Mouse (Mus musculus) spleen, adult 2 months (tissue): ENCODE results near the gene Ropn1. TPM values are rescaled to one million over a fixed set of nuclear protein-coding genes. Genes with fewer than 3 reads are reported as not detected.
"Not testable (repeated sequence)": the region's sequence is repeated elsewhere in the genome, so short reads cannot be mapped to it uniquely, and the experiment has no call there.

Experiments
- DNase-seq, 2 experiments: peaks; one replicate each; pipeline versions ENCODE4 v3.0.0 to v3.0.0-alpha.2; 2012 to 2021; ENCODE audit warnings: low spot score in 2 of 2, low read depth in 1 of 2
- H3K27ac ChIP-seq: fragments of 200-500 bp; 2 replicates; pipeline ENCODE4 v1.5.1; 2012; ENCODE audit warnings: low read length, inconsistent platforms; ENCODE audit not compliant: insufficient read depth
- H3K27me3 ChIP-seq: fragments of 200-500 bp; 2 replicates; pipeline ENCODE4 v1.6.1; 2012; ENCODE audit warnings: mild to moderate bottlenecking, moderate library complexity, low read length, inconsistent platforms; ENCODE audit not compliant: control insufficient read depth, insufficient read depth
- H3K36me3 ChIP-seq: fragments of 200-500 bp; 2 replicates; pipeline ENCODE4 v1.6.1; 2012; ENCODE audit warnings: mild to moderate bottlenecking, low read length, inconsistent platforms; ENCODE audit not compliant: control insufficient read depth, insufficient read depth
- H3K4me1 ChIP-seq: fragments of 200-500 bp; 2 replicates; pipeline ENCODE4 v1.6.1; 2011; ENCODE audit warnings: inconsistent platforms; ENCODE audit not compliant: control insufficient read depth, insufficient read depth, insufficient read length
- H3K4me3 ChIP-seq: fragments of 200-500 bp; 2 replicates; pipeline ENCODE4 v1.5.1; 2011; ENCODE audit warnings: mild to moderate bottlenecking, inconsistent platforms; ENCODE audit not compliant: insufficient read depth, insufficient read length; ENCODE audit errors: extremely low read depth
- CTCF ChIP-seq: fragments of 200-500 bp; IDR thresholded peaks from 2 replicates; pipeline ENCODE4 v1.5.1; 2011; ENCODE audit warnings: mild to moderate bottlenecking, inconsistent platforms; ENCODE audit not compliant: insufficient read depth, insufficient read length, insufficient replicate concordance; ENCODE audit errors: extremely low read depth
- POLR2A ChIP-seq: fragments of 200-500 bp; IDR thresholded peaks from 2 replicates; pipeline ENCODE4 v1.6.1; 2011; ENCODE audit warnings: low read depth, low read length, inconsistent platforms
- WGBS: fragments of 180-500 bp; shearing (Covaris S2); methylation state at CpG from one replicate; pipeline ENCODE4 v1.1.7; 2018; 5-methylcytosine and 5-hydroxymethylcytosine counted together
- polyA plus RNA-seq: library from polyadenylated mRNA; depleted of rRNA; stranded (reverse); fragments of >200 nt; gene quantifications from 2 replicates; pipeline ENCODE4 v1.2.3, GENCODE M21; 2012

The Ropn1 gene
- polyA plus RNA-seq, 1 experiment: not detected

DNA sequence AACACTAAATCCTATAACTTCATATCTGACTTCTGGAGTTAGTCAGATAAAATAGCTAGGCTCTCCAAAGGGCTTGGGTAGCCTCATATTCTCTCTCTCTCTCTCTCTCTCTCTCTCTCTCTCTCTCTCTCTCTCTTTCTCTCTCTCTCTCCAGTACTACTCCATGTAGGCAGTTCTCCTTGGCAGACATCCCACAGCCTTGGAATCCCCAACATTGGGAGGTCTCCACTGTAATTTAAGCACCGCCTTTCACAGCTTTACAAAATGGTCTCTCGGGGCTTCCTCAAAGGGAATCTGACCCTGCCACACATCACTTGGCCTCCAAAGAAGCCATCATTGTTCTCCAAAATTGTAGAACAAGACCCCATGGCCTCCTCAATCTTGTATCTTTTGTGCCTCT lies 22.1 kb upstream of the Ropn1 start:
- Histone ChIP-seq H3K27ac (no peak overlapping the region), H3K4me1 (no peaks in the 10 kb centered on the region), H3K36me3 (no peaks in the 10 kb centered on the region), H3K4me3 (no peak overlapping the region), H3K27me3 (no peaks in the 10 kb centered on the region)
- DNase-seq: no peak
- WGBS: 78% methylated on average over 2 of the region's 2 CpGs
- TF ChIP-seq POLR2A (no peak), CTCF (no peak)

DNA sequence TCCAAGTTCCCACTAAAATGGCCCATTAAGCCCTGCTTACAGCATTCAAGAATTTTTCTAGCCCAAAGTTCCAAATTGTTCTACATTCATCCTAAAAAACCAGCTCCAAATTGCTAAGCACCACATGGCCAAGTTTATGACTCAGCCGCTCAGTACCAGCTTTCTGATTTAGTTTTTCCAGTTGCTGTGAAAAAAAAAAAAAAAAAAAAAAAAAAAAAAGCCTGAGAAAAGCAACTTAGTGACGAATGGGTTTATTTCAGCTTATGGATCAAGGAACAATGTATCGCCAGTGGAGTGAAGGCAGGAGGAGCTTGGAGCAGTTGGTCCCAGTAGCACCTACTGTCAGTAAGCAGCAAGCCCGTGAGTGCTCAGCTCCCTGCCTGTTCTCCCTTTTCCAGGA lies 21.3 kb upstream of the Ropn1 start:
- WGBS: 77% methylated on average over 4 of the region's 4 CpGs
- H3K4me1 ChIP-seq: no peaks in the 10 kb centered on the region
- no peak overlapping the region for H3K27ac ChIP-seq
- H3K27me3 ChIP-seq: no peaks in the 10 kb centered on the region
- H3K36me3 ChIP-seq: no peaks in the 10 kb centered on the region
- no peak for TF ChIP-seq CTCF
- no peak for TF ChIP-seq POLR2A
- H3K4me3 ChIP-seq: no peak overlapping the region
- DNase-seq: no peak

DNA sequence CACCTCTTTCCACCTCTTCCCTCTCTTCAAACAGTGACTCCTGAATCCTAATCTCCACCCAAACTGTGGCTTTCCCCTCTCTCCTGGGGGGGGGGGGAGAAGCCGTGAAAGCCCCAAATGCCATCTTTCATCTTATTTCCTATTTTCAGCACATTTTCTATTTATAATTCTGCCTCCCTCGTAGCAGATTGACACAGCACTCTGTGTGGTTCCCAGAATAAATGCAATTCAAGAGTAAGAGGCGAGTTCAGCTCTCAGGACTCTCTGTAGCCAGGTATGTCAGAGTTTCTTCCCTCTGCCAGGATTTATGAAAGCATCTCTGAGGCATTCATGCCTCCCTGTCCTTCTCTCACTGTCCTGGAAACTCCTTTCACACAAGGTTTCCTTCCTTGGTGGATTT lies 14.2 kb upstream of the Ropn1 start:
- TF ChIP-seq CTCF (no peak), POLR2A (no peak)
- no peak for DNase-seq
- no peaks in the 10 kb centered on the region for H3K36me3 ChIP-seq
- H3K27me3 ChIP-seq: no peaks in the 10 kb centered on the region
- WGBS: 26% methylated on average over 3 of the region's 3 CpGs
- no peaks in the 10 kb centered on the region for H3K4me1 ChIP-seq
- no peak overlapping the region for H3K27ac ChIP-seq
- H3K4me3 ChIP-seq: no peak overlapping the region

DNA sequence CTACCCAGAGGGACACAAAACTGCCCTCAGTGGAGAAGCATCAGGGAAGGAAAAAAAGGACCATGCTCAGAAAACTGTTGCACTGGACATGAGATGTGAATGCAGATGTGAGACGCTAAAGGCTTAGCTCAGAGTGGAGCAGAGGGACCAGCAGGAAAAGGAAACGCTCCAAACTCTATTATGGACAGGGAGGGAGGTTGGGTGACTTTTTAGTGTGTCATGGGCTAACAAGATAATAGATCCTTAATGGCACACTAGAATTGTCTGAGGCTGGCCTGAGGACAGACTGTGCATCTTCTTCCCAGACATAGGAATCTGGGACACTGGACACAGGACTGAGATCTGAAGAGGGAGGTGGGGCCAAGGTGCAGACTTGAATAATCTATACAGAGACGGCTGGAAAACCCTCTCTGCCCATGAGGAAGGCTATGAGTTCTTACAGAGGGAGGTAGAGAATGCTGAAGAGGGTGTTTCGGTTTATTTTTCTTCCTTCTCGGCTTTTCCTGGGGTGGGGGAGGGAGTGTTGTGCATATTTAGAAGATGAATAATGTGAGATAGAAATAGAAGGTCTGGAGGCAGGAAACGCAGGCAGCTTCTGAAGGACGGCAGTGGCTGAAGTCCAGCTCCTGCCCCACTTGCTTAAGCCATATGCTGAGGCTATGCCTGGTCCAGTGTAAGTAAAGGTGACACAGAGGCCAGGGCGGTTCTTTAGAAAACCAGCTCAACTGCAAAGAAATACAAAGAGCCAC lies 6.0 kb upstream of the Ropn1 start:
- Histone ChIP-seq H3K4me3 (no peak overlapping the region), H3K36me3 (no peaks in the 10 kb centered on the region), H3K27me3 (no peaks in the 10 kb centered on the region), H3K4me1 (no peaks in the 10 kb centered on the region), H3K27ac (no peak overlapping the region)
- TF ChIP-seq CTCF (no peak), POLR2A (no peak)
- no peak for DNase-seq
- WGBS: 55% methylated on average over 8 of the region's 8 CpGs

DNA sequence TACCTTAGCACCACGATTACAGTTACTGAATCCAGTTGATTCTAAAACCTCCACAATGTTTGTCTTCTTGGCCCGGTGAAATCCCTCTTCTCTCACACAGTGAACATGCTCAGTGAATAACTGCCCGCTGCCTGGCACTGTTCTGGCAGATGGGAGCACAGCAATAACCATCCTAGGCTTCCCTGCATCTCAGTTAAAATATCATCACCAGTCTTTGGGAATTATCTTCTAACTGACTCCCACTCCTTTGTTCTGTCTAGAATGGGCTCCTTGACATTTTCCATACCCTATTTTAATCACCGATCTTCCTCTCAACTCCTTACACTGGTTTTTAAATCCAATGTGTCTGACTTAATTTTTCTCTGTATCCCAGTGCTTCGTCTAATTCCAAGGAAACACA lies 3.3 kb downstream of the Ropn1 start:
- Histone ChIP-seq H3K27me3 (no peaks in the 10 kb centered on the region), H3K4me1 (peaks cover 2% of the 10 kb centered on the region; the same call in 1 of the 2 replicates), H3K4me3 (no peak overlapping the region)

DNA sequence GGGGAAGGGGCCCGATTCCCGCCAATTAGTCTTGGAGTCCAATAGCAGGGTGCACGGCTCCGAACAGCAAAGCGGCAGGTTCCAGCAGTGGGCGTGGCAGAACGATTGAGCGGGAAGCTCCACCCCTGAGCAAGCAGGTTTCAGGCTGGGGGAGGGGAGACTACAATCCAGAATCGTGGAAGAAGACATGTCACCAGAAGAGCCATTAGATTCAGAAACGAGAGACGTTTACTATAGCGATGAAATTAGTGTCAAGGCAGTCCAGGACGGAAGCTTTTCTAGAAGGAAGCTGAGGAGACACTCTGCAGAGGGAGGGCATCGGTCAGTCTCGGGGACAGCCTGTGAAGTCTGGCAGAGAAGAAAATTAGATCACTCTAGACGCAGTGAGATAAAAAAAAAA lies 7.8 kb downstream of the Ropn1 start:
- H3K27ac ChIP-seq, H3K27me3 ChIP-seq, DNase-seq, H3K4me1 ChIP-seq, H3K36me3 ChIP-seq, H3K4me3 ChIP-seq: not testable (repeated sequence)
- 6% methylated on average over 16 of the region's 16 CpGs for WGBS

More for the DNA sequence above, 3.3 kb downstream of the Ropn1 start:
- no peak for TF ChIP-seq POLR2A
- no peak for TF ChIP-seq CTCF
- DNase-seq: no peak
- WGBS: 90% methylated on average over 5 of the region's 5 CpGs
- no peaks in the 10 kb centered on the region for H3K36me3 ChIP-seq
- no peak overlapping the region for H3K27ac ChIP-seq

DNA sequence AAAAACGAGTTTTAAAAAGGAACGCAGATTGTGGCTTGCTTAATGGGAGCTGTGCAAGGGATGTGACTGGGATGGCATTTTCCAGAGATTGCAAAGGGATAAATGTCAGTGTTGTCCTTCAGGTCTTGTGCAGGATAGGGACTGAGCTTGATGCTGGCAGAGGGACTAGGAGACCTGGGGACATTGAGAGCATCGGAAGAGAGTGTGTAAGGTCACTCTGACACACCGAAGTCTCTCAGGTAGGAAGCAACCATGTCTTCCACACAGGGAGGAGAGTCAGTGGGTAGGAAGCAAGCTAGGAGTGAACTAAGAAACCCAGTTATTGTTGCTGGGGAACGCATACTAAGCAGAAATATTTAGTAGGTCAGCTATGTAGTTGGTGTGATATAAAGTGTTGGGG lies 8.3 kb downstream of the Ropn1 start:
- Histone ChIP-seq H3K4me1 (peaks cover 2% of the 10 kb centered on the region; the same call in 1 of the 2 replicates), H3K36me3 (no peaks in the 10 kb centered on the region), H3K27me3 (no peaks in the 10 kb centered on the region), H3K27ac (no peak overlapping the region), H3K4me3 (no peak overlapping the region)
- TF ChIP-seq POLR2A (no peak), CTCF (no peak)
- no peak for DNase-seq
- WGBS: 40% methylated on average over 5 of the region's 5 CpGs
